Comparison of ENCODE assay signal across 18 mouse cellular contexts in genomic region chr3:51853610-51854009, GRCm38 (mm10).
DNase-seq lines count a peak whose midpoint lies in the region; ATAC-seq and TF ChIP-seq lines count a peak whose summit lies in the region.
"Had no signal": no experiment of that assay in that cellular context is flagged by ENCODE, and none has a peak within 500 bp of the region (broad histone marks: within the 10 kb centered on the region; RNA-seq: fewer than 3 reads in every experiment).

No protein-coding gene starts in this region.

- intact Hi-C loops in left cerebral cortex, postnatal 36 days (cut with DNase I) = no loop called here

- TF ChIP-seq CTCF in midbrain, postnatal 0 days (IDR thresholded peaks at IDR 0.05) = no peak
- TF ChIP-seq CTCF in olfactory bulb, adult 2 months (IDR thresholded peaks at IDR 0.05; ENCODE audit: insufficient read depth, low read depth, low read length) = no peak

- peaks cover 13% of the 10 kb centered on the region for H3K4me1 ChIP-seq in hindbrain, embryonic 13.5 days (replicated peaks)
- no peaks in the 10 kb centered on the region for H3K4me1 ChIP-seq in hindbrain, embryonic 11.5 days (replicated peaks; ENCODE audit: control insufficient read depth, insufficient read depth, low read length)
- no peaks in the 10 kb centered on the region for H3K4me1 ChIP-seq in midbrain, postnatal 0 days (ENCODE audit: insufficient read depth, low read length)
- peaks cover 7% of the 10 kb centered on the region for H3K4me1 ChIP-seq in midbrain, embryonic 10.5 days
- 0 out of 2 replicates have a peak, but pooled peaks cover 4% of the 10 kb centered on the region for H3K4me1 ChIP-seq in hindbrain, embryonic 14.5 days (replicated peaks; ENCODE audit: control insufficient read depth, insufficient read depth, low read length)
- H3K4me1 ChIP-seq in olfactory bulb, adult 2 months (ENCODE audit: control insufficient read depth, insufficient read depth, low read length) = peaks cover 16% of the 10 kb centered on the region
- H3K4me1 ChIP-seq: embryonic facial prominence, embryonic 12.5 days had no signal

- H3K27me3 ChIP-seq in hindbrain, embryonic 13.5 days = no peaks in the 10 kb centered on the region
- no peaks in the 10 kb centered on the region for H3K27me3 ChIP-seq in hindbrain, embryonic 11.5 days (ENCODE audit: control insufficient read depth, insufficient read depth, low read length)
- H3K27me3 ChIP-seq in midbrain, postnatal 0 days (ENCODE audit: insufficient read depth, low read length) = no peaks in the 10 kb centered on the region
- H3K27me3 ChIP-seq in midbrain, embryonic 10.5 days (ENCODE audit: low read depth, poor library complexity, severe bottlenecking) = no peaks in the 10 kb centered on the region
- no peaks in the 10 kb centered on the region for H3K27me3 ChIP-seq in hindbrain, embryonic 14.5 days (ENCODE audit: control insufficient read depth, insufficient read depth, low read length)
- H3K27me3 ChIP-seq: embryonic facial prominence, embryonic 12.5 days; heart, embryonic 13.5 days; intestine, embryonic 15.5 days had no signal

- H3K4me3 ChIP-seq in hindbrain, embryonic 13.5 days = no peak overlapping the region
- H3K4me3 ChIP-seq in hindbrain, embryonic 11.5 days (ENCODE audit: low read depth, low read length) = no peak overlapping the region
- no peak overlapping the region for H3K4me3 ChIP-seq in midbrain, postnatal 0 days (ENCODE audit: low read depth, low read length)
- no peak overlapping the region for H3K4me3 ChIP-seq in midbrain, embryonic 10.5 days
- no peak overlapping the region for H3K4me3 ChIP-seq in hindbrain, embryonic 14.5 days (replicated peaks; ENCODE audit: low read length)
- no peak overlapping the region for H3K4me3 ChIP-seq in olfactory bulb, adult 2 months (ENCODE audit: insufficient read depth, low read depth, low read length)
- H3K4me3 ChIP-seq: embryonic facial prominence, embryonic 12.5 days; heart, embryonic 13.5 days; intestine, embryonic 15.5 days had no signal

- H3K9me3 ChIP-seq in hindbrain, embryonic 13.5 days = no peaks in the 10 kb centered on the region
- no peaks in the 10 kb centered on the region for H3K9me3 ChIP-seq in hindbrain, embryonic 11.5 days (ENCODE audit: control insufficient read depth, low read length)
- no peaks in the 10 kb centered on the region for H3K9me3 ChIP-seq in midbrain, postnatal 0 days (ENCODE audit: low read length)
- H3K9me3 ChIP-seq in midbrain, embryonic 10.5 days (replicated peaks) = no peaks in the 10 kb centered on the region
- H3K9me3 ChIP-seq in hindbrain, embryonic 14.5 days (ENCODE audit: control insufficient read depth, low read length) = no peaks in the 10 kb centered on the region
- H3K9me3 ChIP-seq: embryonic facial prominence, embryonic 12.5 days; heart, embryonic 13.5 days; intestine, embryonic 15.5 days had no signal

- ATAC-seq in hindbrain, embryonic 13.5 days (ENCODE audit: low FRiP score) = peak; percentile 62; the same call in 1 of the 2 replicates
- ATAC-seq in hindbrain, embryonic 11.5 days (ENCODE audit: low FRiP score) = no peak
- no peak for ATAC-seq in midbrain, postnatal 0 days (ENCODE audit: low FRiP score)
- no peak for ATAC-seq in hindbrain, embryonic 14.5 days (ENCODE audit: low FRiP score)
- ATAC-seq: intestine, embryonic 15.5 days had no signal

- TF ChIP-seq POLR2A in olfactory bulb, adult 2 months (IDR thresholded peaks at IDR 0.05; ENCODE audit: insufficient read depth, low read depth, low read length) = no peak

- 51% methylated on average over 7 of the region's 7 CpGs for WGBS in hindbrain, embryonic 13.5 days
- WGBS in hindbrain, embryonic 11.5 days = 70% methylated on average over 7 of the region's 7 CpGs
- 58% methylated on average over 7 of the region's 7 CpGs for WGBS in midbrain, postnatal 0 days
- WGBS in midbrain, embryonic 10.5 days = 93% methylated on average over 7 of the region's 7 CpGs
- 50% methylated on average over 7 of the region's 7 CpGs for WGBS in hindbrain, embryonic 14.5 days
- 40% methylated on average over 7 of the region's 7 CpGs for WGBS in olfactory bulb, adult 2 months

- H3K36me3 ChIP-seq in hindbrain, embryonic 13.5 days = peaks cover 12% of the 10 kb centered on the region; the same call in 1 of the 2 replicates
- no peaks in the 10 kb centered on the region for H3K36me3 ChIP-seq in hindbrain, embryonic 11.5 days (ENCODE audit: control insufficient read depth, insufficient read depth, low read length)
- H3K36me3 ChIP-seq in midbrain, postnatal 0 days (ENCODE audit: insufficient read depth, low read length) = no peaks in the 10 kb centered on the region
- H3K36me3 ChIP-seq in midbrain, embryonic 10.5 days = peaks cover 41% of the 10 kb centered on the region
- H3K36me3 ChIP-seq in hindbrain, embryonic 14.5 days (replicated peaks; ENCODE audit: control insufficient read depth, insufficient read depth) = no peaks in the 10 kb centered on the region
- H3K36me3 ChIP-seq: intestine, embryonic 15.5 days had no signal

- no peak overlapping the region for H3K9ac ChIP-seq in hindbrain, embryonic 13.5 days
- H3K9ac ChIP-seq in hindbrain, embryonic 11.5 days (ENCODE audit: low read depth, low read length) = no peak overlapping the region
- H3K9ac ChIP-seq in midbrain, postnatal 0 days (replicated peaks; ENCODE audit: low read length, poor library complexity, severe bottlenecking) = no peak overlapping the region
- H3K9ac ChIP-seq in hindbrain, embryonic 14.5 days = no peak overlapping the region
- H3K9ac ChIP-seq: embryonic facial prominence, embryonic 12.5 days; heart, embryonic 13.5 days; intestine, embryonic 15.5 days had no signal

- DNase-seq in hindbrain, embryonic 11.5 days (ENCODE audit: low spot score) = no peak
- peak; percentile 40 for DNase-seq in midbrain, postnatal 0 days (ENCODE audit: low spot score)
- DNase-seq in midbrain, embryonic 10.5 days (ENCODE audit: low spot score) = no peak
- no peak for DNase-seq in hindbrain, embryonic 14.5 days (ENCODE audit: low spot score)
- DNase-seq in left cerebral cortex, postnatal 36 days (ENCODE audit: low spot score in 2 of 2) = no peak
- DNase-seq: adrenal gland, adult 8-10 months; adrenal gland, postnatal 36 days; cerebellum, adult 11 months; cerebellum, adult 8-10 months; cerebellum, postnatal 14 days; gastrocnemius, postnatal 36 days; heart, adult 11 months; heart, postnatal 36 days had no signal

- H3K27ac ChIP-seq in hindbrain, embryonic 13.5 days = peak overlapping the region; percentile 69
- H3K27ac ChIP-seq in hindbrain, embryonic 11.5 days (ENCODE audit: low read depth, low read length) = no peak overlapping the region
- no peak overlapping the region for H3K27ac ChIP-seq in midbrain, postnatal 0 days (ENCODE audit: low read depth, low read length)
- H3K27ac ChIP-seq in midbrain, embryonic 10.5 days (replicated peaks) = no peak overlapping the region
- H3K27ac ChIP-seq in hindbrain, embryonic 14.5 days = peak overlapping the region; percentile 12; the same call in 1 of the 2 replicates
- H3K27ac ChIP-seq in olfactory bulb, adult 2 months (ENCODE audit: insufficient read depth, low read depth, low read length) = peak overlapping the region; percentile 33; the same call in 1 of the 2 replicates
- H3K27ac ChIP-seq: embryonic facial prominence, embryonic 12.5 days; heart, embryonic 13.5 days; intestine, embryonic 15.5 days had no signal

- no peak overlapping the region for H3K4me2 ChIP-seq in hindbrain, embryonic 13.5 days
- no peak overlapping the region for H3K4me2 ChIP-seq in hindbrain, embryonic 11.5 days (replicated peaks; ENCODE audit: low read depth, low read length)
- H3K4me2 ChIP-seq in midbrain, postnatal 0 days (ENCODE audit: low read depth, low read length, poor library complexity, severe bottlenecking) = no peak overlapping the region
- no peak overlapping the region for H3K4me2 ChIP-seq in hindbrain, embryonic 14.5 days (replicated peaks)
- H3K4me2 ChIP-seq: embryonic facial prominence, embryonic 12.5 days; heart, embryonic 13.5 days; intestine, embryonic 15.5 days had no signal

Comparison
In these comparisons a context has a peak if more than half of its experiments do, and no peak if none do; other contexts are left out.
1. H3K27ac ChIP-seq: peak in hindbrain, embryonic 13.5 days (single experiment), hindbrain, embryonic 14.5 days (single experiment) and olfactory bulb, adult 2 months (single experiment); none in hindbrain, embryonic 11.5 days (single experiment), midbrain, postnatal 0 days (single experiment) and midbrain, embryonic 10.5 days (single experiment).